Mouse (Mus musculus): ENCODE measurements around the gene Sohlh1.

DNA sequence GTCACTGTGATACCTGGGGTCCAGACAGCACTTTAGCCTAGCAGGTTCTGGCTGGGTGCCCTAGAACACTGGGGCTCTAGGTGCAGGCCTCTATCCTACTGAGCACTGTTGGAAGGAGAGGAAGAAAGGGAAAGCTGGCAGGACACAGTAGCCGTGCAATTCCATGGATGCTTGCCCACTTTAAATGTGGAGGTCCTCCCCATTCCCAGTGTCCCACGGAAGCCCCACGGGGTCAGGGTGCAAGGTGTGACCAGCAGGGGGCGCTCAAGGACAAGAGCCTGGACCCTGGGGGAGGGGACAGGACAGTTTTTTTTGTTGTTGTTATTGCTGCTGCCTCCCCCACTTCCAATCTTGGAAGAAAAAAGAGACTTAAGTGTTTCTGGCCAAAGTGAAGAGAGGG lies 3.3 kb upstream of the Sohlh1 start:
- peak; percentile 98 for TF ChIP-seq CTCF (IDR thresholded peaks at IDR 0.05; ENCODE audit: low read depth, low read length)
- no peak for TF ChIP-seq POLR2A (IDR thresholded peaks at IDR 0.05; ENCODE audit: borderline replicate concordance, low read depth, low read length)

Measured in bone marrow macrophage, adult 2 months (primary cell).